Mouse (Mus musculus) CD4-positive, CD25-positive, alpha-beta regulatory T cell, adult 4 months (primary cell): ENCODE measurements around the gene Rcor1. TPM values are rescaled to one million over a fixed set of nuclear protein-coding genes. Genes with fewer than 3 reads are reported as not detected.

Source experiments
- polyA plus RNA-seq, 2 experiments: library from polyadenylated mRNA; unstranded; fragments of 100-300 nt; shearing (Covaris generic); gene quantifications; one replicate each; pipeline ENCODE4 v1.2.1; 2017

The Rcor1 gene
- polyA plus RNA-seq, 2 experiments from 2014 or later = 11.7 to 16.0 TPM

Other genes with a start within 250 kb of the Rcor1 start
- gene Mok, start 198.4 kb upstream of the Rcor1 start, polyA plus RNA-seq = under 1 TPM; 0.24 to 0.63 TPM
- gene Zfp839, start 189.1 kb upstream of the Rcor1 start, polyA plus RNA-seq = 1 to 10 TPM; 2.4 to 2.8 TPM
- gene Cinp, start 150.2 kb upstream of the Rcor1 start, polyA plus RNA-seq = 10 to 100 TPM; 37.3 to 44.2 TPM
- 1 to 10 TPM; 1.3 to 1.6 TPM for gene Tecpr2, start 150.1 kb upstream of the Rcor1 start, polyA plus RNA-seq
- 1 to 10 TPM in 1 of 2 experiments, under 1 TPM in 1; 0.32 to 1.2 TPM for gene Ankrd9, start 60.3 kb upstream of the Rcor1 start, polyA plus RNA-seq
- 10 to 100 TPM; 14.1 to 15.5 TPM for gene Traf3, start 127.0 kb downstream of the Rcor1 start, polyA plus RNA-seq
- gene 4930595D18Rik, start 145.1 kb downstream of the Rcor1 start, polyA plus RNA-seq = 1 to 10 TPM in 1 of 2 experiments, not detected in 1; 1.2 TPM
- gene Amn, start 231.7 kb downstream of the Rcor1 start, polyA plus RNA-seq = not detected